Mouse (Mus musculus) embryonic fibroblast, embryonic 13.5 days (primary cell): ENCODE results near the gene Gm10142. TPM values are rescaled to one million over a fixed set of nuclear protein-coding genes. Genes with fewer than 3 reads are reported as not detected.
"Not testable (repeated sequence)": the region's sequence is repeated elsewhere in the genome, so short reads cannot be mapped to it uniquely, and the experiment has no call there.

ENCODE experiments used
- H3K27ac ChIP-seq: 2 replicates; pipeline ENCODE4 v1.5.1; 2012; ENCODE audit warnings: low read length, control low read depth, inconsistent platforms; ENCODE audit not compliant: insufficient read depth
- H3K4me1 ChIP-seq: 2 replicates; pipeline ENCODE4 v1.6.1; 2011; ENCODE audit warnings: low read length; ENCODE audit not compliant: control insufficient read depth, insufficient read depth
- H3K4me3 ChIP-seq: 2 replicates; pipeline ENCODE4 v1.5.1; 2011; ENCODE audit warnings: mild to moderate bottlenecking, control low read depth, low read length; ENCODE audit not compliant: insufficient read depth
- CTCF ChIP-seq: IDR thresholded peaks from 2 replicates; pipeline ENCODE4 v1.5.1; 2011; ENCODE audit warnings: mild to moderate bottlenecking, control low read depth, low read length, moderate library complexity, borderline replicate concordance; ENCODE audit not compliant: insufficient read depth
- POLR2A ChIP-seq: IDR thresholded peaks from 2 replicates; pipeline ENCODE4 v1.6.1; 2011; ENCODE audit warnings: low read depth, mild to moderate bottlenecking, control low read depth, low read length, moderate library complexity
- polyA plus RNA-seq: library from polyadenylated mRNA; stranded (reverse); fragments of >200 nt; gene quantifications from 2 replicates; pipeline ENCODE4 v1.2.4, GENCODE M21; 2011; ENCODE audit warnings: low read depth; ENCODE audit not compliant: missing spikeins, insufficient read length

Gene Gm10142
- polyA plus RNA-seq, result not detected in 2 replicates

GRCm38 (mm10) chr10:77715507-77715906, at the start of gene Gm10142:
Gene Gm10142, plus strand, starts transcription at chr10:77715807.
- Histone ChIP-seq H3K4me3 (no peak within 1 kb of the TSS), H3K27ac (no peak within 1 kb of the TSS), H3K4me1 (no peaks in the 10 kb centered on the region)
- TF ChIP-seq POLR2A (no peak), CTCF (no peak)

- no peak for TF ChIP-seq CTCF
- no peak for TF ChIP-seq POLR2A
- no peaks in the 10 kb centered on the region for H3K4me1 ChIP-seq
- no peak overlapping the region for H3K27ac ChIP-seq
- H3K4me3 ChIP-seq, result no peak overlapping the region
Observed at GRCm38 (mm10) chr10:77666342-77666741, 49.3 kb upstream of the Gm10142 start.

- no peak overlapping the region for H3K4me3 ChIP-seq
- TF ChIP-seq CTCF (no peak), POLR2A (no peak)
Observed at GRCm38 (mm10) chr10:77667402-77667801, 48.2 kb upstream of the Gm10142 start.

GRCm38 (mm10) chr10:77670710-77671109, 44.9 kb upstream of the Gm10142 start:
- H3K4me1 ChIP-seq, result no peaks in the 10 kb centered on the region
- no peak overlapping the region for H3K27ac ChIP-seq
- TF ChIP-seq CTCF (no peak), POLR2A (no peak)
- H3K4me3 ChIP-seq, result no peak overlapping the region

More at GRCm38 (mm10) chr10:77667402-77667801, 48.2 kb upstream of the Gm10142 start:
- H3K27ac ChIP-seq, result no peak overlapping the region
- no peaks in the 10 kb centered on the region for H3K4me1 ChIP-seq

GRCm38 (mm10) chr10:77671519-77671918, 44.1 kb upstream of the Gm10142 start:
- TF ChIP-seq CTCF, result no peak
- no peak for TF ChIP-seq POLR2A
- Histone ChIP-seq H3K4me3 (no peak overlapping the region), H3K27ac (no peak overlapping the region), H3K4me1 (no peaks in the 10 kb centered on the region)

- no peaks in the 10 kb centered on the region for H3K4me1 ChIP-seq
- TF ChIP-seq POLR2A, result no peak
- no peak for TF ChIP-seq CTCF
- H3K4me3 ChIP-seq, result no peak overlapping the region
- H3K27ac ChIP-seq, result no peak overlapping the region
Observed at GRCm38 (mm10) chr10:77673765-77674164, 41.8 kb upstream of the Gm10142 start.

GRCm38 (mm10) chr10:77677562-77677961, 38.0 kb upstream of the Gm10142 start:
- no peak overlapping the region for H3K4me3 ChIP-seq
- no peak overlapping the region for H3K27ac ChIP-seq
- no peaks in the 10 kb centered on the region for H3K4me1 ChIP-seq
- no peak for TF ChIP-seq CTCF
- no peak for TF ChIP-seq POLR2A

GRCm38 (mm10) chr10:77682994-77683393, 32.6 kb upstream of the Gm10142 start:
- Histone ChIP-seq H3K4me1 (no peaks in the 10 kb centered on the region), H3K4me3 (no peak overlapping the region), H3K27ac (no peak overlapping the region)
- TF ChIP-seq POLR2A, result no peak
- no peak for TF ChIP-seq CTCF

GRCm38 (mm10) chr10:77684181-77684580, 31.4 kb upstream of the Gm10142 start:
- TF ChIP-seq POLR2A (no peak), CTCF (no peak)
- H3K27ac ChIP-seq, result no peak overlapping the region
- H3K4me3 ChIP-seq, result no peak overlapping the region
- no peaks in the 10 kb centered on the region for H3K4me1 ChIP-seq

GRCm38 (mm10) chr10:77685895-77686664, 29.5 kb upstream of the Gm10142 start, which contains the start of gene Tspear:
Gene Tspear, plus strand, starts transcription at chr10:77686569.
- Histone ChIP-seq H3K4me3 (no peak within 1 kb of the TSS), H3K4me1 (no peaks in the 10 kb centered on the region), H3K27ac (no peak within 1 kb of the TSS)
- no peak for TF ChIP-seq CTCF

- Histone ChIP-seq H3K27ac (no peak overlapping the region), H3K4me3 (no peak overlapping the region), H3K4me1 (no peaks in the 10 kb centered on the region)
- no peak for TF ChIP-seq CTCF
- no peak for TF ChIP-seq POLR2A
Observed at GRCm38 (mm10) chr10:77687021-77687420, 28.6 kb upstream of the Gm10142 start.

- H3K4me1 ChIP-seq, H3K27ac ChIP-seq, H3K4me3 ChIP-seq: not testable (repeated sequence)
Observed at GRCm38 (mm10) chr10:77690356-77690807, 25.2 kb upstream of the Gm10142 start, which contains the start of gene Gm19402. Gene Gm19402, minus strand, starts transcription at chr10:77690757.
